Mouse (Mus musculus) liver, embryonic 12.5 days (tissue): ENCODE results near the gene Gm5617. TPM values are rescaled to one million over a fixed set of nuclear protein-coding genes. Genes with fewer than 3 reads are reported as not detected.
"Not testable (repeated sequence)": the region's sequence is repeated elsewhere in the genome, so short reads cannot be mapped to it uniquely, and the experiment has no call there.

Experiments used
- ATAC-seq: fragments of 200-750 bp; cut with Nextera tagmentation; 2 replicates; pipeline ENCODE4 v1.8.0; 2017; ENCODE audit warnings: moderate number of reproducible peaks, mild to moderate bottlenecking, moderate library complexity
- H3K27ac ChIP-seq: fragments of 300-500 bp; sonication (generic); 2 replicates; pipeline ENCODE4 v1.5.1; 2016; ENCODE audit warnings: mild to moderate bottlenecking
- H3K27me3 ChIP-seq: fragments of 300-500 bp; sonication (generic); replicated peaks from 2 replicates; pipeline ENCODE4 v1.6.1; 2016; ENCODE audit warnings: mild to moderate bottlenecking, moderate library complexity
- H3K36me3 ChIP-seq: fragments of 300-500 bp; sonication (generic); 2 replicates; pipeline ENCODE4 v1.6.1; 2016; ENCODE audit warnings: mild to moderate bottlenecking, moderate library complexity
- H3K4me1 ChIP-seq: fragments of 300-500 bp; sonication (generic); 2 replicates; pipeline ENCODE4 v1.6.1; 2016
- H3K4me2 ChIP-seq: fragments of 300-500 bp; sonication (generic); 2 replicates; pipeline ENCODE4 v1.6.1; 2016; ENCODE audit warnings: mild to moderate bottlenecking, moderate library complexity
- H3K4me3 ChIP-seq: fragments of 300-500 bp; sonication (generic); 2 replicates; pipeline ENCODE4 v1.5.1; 2016; ENCODE audit warnings: mild to moderate bottlenecking, moderate library complexity
- H3K9ac ChIP-seq: fragments of 300-500 bp; sonication (generic); 2 replicates; pipeline ENCODE4 v1.6.1; 2016; ENCODE audit warnings: mild to moderate bottlenecking, moderate library complexity
- H3K9me3 ChIP-seq: fragments of 300-500 bp; sonication (generic); replicated peaks from 2 replicates; pipeline ENCODE4 v1.6.1; 2016; ENCODE audit warnings: mild to moderate bottlenecking, moderate library complexity
- WGBS: fragments of 180-500 bp; shearing (Covaris S2); methylation state at CpG from one replicate; pipeline ENCODE4 v1.1.7; 2016; ENCODE audit not compliant: insufficient replicate concordance; 5-methylcytosine and 5-hydroxymethylcytosine counted together
- microRNA-seq: library from miRNA; unstranded; fragments of <30 nt; microRNA quantifications from one replicate; pipeline ENCODE4, GENCODE M21; 2017
- polyA plus RNA-seq: library from polyadenylated mRNA; unstranded; fragments of >200 nt; fragmentation: Nextera tagmentation; extraction: Ambion mirVana; gene quantifications from 2 replicates; pipeline ENCODE4 v1.2.1, GENCODE M21; 2016

Gene Gm5617
- polyA plus RNA-seq, 1 experiment from 2014 or later: 22.4 TPM

GRCm38 (mm10) chr9:48537616-48538015 is 42.4 kb downstream of the Gm5617 start:
- WGBS: 46% methylated on average over 1 of the region's 1 CpGs
- H3K36me3 ChIP-seq, H3K9ac ChIP-seq, H3K9me3 ChIP-seq, ATAC-seq, H3K4me2 ChIP-seq, H3K4me3 ChIP-seq, H3K27ac ChIP-seq: not testable (repeated sequence)
- peaks cover 14% of the 10 kb centered on the region for H3K4me1 ChIP-seq
- peaks cover 27% of the 10 kb centered on the region for H3K27me3 ChIP-seq

- Histone ChIP-seq H3K4me1 (peaks cover 9% of the 10 kb centered on the region; the same call in 1 of the 2 replicates), H3K36me3 (no peaks in the 10 kb centered on the region), H3K9me3 (peaks cover 5% of the 10 kb centered on the region; the same call in 1 of the 2 replicates), H3K9ac (no peak overlapping the region), H3K4me3 (peak overlapping the region; percentile 5; the same call in 1 of the 2 replicates), H3K27ac (no peak overlapping the region), H3K4me2 (peak overlapping the region; percentile 44), H3K27me3 (peaks cover 27% of the 10 kb centered on the region)
- no peak for ATAC-seq
- 6% methylated on average over 17 of the region's 17 CpGs for WGBS
Observed at GRCm38 (mm10) chr9:48538044-48538645, 42.9 kb downstream of the Gm5617 start.

- Histone ChIP-seq H3K4me1 (0 out of 2 replicates have a peak, but pooled peaks cover 8% of the 10 kb centered on the region), H3K27me3 (peaks cover 27% of the 10 kb centered on the region), H3K9me3 (peaks cover 5% of the 10 kb centered on the region; the same call in 1 of the 2 replicates), H3K4me2 (peak overlapping the region; percentile 44), H3K4me3 (no peak overlapping the region), H3K36me3 (no peaks in the 10 kb centered on the region), H3K9ac (no peak overlapping the region), H3K27ac (no peak overlapping the region)
- 15% methylated on average over 12 of the region's 12 CpGs for WGBS
- no peak for ATAC-seq
Observed at GRCm38 (mm10) chr9:48538688-48539087, 43.4 kb downstream of the Gm5617 start.

Small RNA genes lying within 50 kb of the gene (microRNA-seq; reads per million reads assigned to microRNA genes)
- not detected for gene Gm23653

Other genes starting within 250 kb of the Gm5617 start
- gene Nxpe2, start 142.0 kb upstream of the Gm5617 start, polyA plus RNA-seq: 130 and 139 TPM in 2 replicates
- 165 and 172 TPM in 2 replicates for gene Rexo2, start 14.8 kb upstream of the Gm5617 start, polyA plus RNA-seq
- gene Rbm7, start 143 bp upstream of the Gm5617 start, polyA plus RNA-seq: 72.1 and 73.6 TPM in 2 replicates
- gene Nnmt, start 109.7 kb downstream of the Gm5617 start, polyA plus RNA-seq: 0.43 and 0.59 TPM in 2 replicates